Mouse (Mus musculus) kidney, adult 18-20 months (tissue): Measurements from ENCODE around the gene Olfr434.
"Not testable (repeated sequence)": the region's sequence is repeated elsewhere in the genome, so short reads cannot be mapped to it uniquely, and the experiment has no call there.

Experiments used
- DNase-seq: peaks from one replicate; pipeline ENCODE4 v3.0.0; 2021

The Olfr434 gene

DNA sequence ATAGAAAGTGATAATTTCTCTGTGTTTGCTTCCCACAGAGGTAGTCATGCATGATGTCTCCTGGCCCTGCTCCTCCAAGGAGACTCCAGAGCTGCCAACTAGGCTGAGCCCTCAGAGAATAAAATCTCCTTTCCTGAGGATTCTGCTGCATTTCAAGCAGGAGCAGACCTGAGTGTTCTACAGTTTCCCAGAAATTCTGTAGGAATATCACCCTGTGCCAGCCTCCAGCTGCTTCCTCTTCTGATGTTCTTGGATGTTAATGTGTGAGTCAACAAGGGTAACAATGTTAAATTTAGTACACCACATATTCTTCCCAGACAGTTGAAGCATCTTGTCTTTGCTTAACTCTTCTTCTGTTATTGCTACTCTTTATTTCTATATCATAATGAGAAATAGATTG lies at the start of gene Olfr434:
Gene Olfr434, plus strand, starts transcription at position 149 of the 400 bp plus-strand sequence.
- not testable (repeated sequence) for DNase-seq

DNA sequence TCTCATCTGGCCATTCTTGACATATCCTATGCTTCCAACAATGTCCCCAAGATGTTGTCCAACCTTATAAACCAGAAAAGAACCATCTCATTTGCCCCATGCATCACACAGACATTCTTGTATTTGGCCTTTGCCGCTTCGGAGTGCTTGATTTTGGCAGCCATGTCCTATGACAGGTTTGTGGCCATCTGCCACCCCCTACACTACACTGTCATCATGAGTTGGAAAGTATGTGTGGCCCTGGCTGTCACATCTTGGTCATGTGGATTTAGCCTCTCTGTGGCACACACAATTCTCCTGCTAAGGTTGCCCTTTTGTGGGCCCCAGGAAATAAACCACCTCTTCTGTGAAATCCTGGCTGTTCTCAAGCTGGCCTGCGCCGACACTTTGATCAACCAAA lies 45.6 kb upstream of the Olfr434 start:
- DNase-seq, result no peak

DNA sequence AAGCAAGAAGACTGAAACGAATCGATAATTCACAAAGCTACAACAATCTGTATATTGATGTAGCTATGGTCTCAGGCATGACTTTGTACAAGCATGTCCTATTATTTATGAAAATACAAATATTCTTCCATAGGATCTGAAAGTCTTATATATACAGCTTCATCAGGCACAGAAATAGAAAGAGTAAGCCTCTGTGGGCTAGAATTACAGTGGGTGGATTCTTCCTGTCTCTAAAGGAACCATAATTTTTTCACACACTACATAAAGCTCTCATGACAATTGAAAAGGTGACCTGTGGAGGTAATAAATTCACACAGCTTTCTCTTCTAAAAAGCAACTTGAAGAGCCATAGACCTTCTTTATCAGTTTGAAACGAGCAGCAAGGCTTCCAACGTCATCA lies 41.0 kb upstream of the Olfr434 start, which contains the start of gene Olfr13:
Gene Olfr13, plus strand, starts transcription at position 301 of the 400 bp plus-strand sequence.
- no peak for DNase-seq

DNA sequence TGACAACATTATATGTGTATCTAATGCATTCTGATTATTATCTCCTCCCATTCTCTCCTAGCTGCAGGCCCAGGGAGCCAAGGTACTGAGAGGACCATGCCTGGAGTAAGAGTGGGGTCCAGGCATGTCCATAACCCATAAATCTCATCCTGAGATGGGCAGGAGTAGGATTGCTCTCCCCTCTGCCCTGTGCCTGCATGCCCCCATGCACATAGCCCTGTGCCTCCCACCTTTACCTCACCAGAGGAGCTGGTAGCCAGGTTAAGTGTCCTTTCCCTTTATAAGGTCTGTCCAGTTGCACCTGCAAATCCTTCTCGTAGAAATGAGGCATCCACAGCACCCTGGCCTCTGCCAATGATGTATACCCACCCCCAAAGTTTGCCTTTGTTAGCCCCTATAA lies 34.7 kb upstream of the Olfr434 start:
- DNase-seq, result no peak

DNA sequence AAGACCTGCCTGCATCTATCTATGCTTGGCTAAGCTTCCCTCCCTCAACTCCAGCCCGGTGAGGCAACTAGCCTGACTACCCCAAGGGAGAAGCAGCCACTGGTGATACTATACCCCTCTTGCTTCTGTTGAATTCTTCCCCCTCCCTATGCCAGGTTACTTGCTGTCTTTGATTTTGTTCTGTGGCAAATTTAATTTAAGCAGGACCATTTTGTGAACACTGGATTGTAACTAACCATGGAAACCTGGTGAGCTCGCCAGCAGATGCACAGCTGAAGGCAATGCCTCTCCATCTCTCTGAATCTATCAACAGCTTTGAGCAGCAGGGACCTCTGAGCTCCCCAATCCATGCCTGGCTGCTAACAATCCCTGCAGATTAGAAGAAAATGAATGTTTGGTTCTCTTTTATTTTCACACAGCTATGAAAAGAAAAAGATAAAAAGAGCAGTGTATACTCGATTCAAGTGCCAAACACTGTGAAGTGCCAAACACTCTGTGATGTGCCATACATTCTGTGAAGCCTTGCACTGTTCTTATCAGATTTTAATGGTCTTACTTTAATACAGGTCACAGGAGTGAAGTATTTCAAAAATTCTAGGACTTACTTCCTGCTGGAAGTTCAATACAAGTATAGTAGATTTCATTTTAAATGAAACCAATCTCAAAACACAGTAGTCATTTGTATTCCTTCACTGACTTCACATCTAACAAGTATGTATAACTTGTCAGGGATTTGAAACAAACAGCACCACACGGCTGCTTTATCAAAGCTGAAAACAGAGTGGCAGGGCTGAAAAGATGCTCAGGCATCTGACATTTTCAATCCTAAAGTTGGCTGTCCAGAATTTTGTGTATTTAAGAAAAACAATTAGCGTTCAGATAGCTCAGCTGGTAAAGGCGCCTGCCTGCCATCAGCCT lies 34.0 kb upstream of the Olfr434 start:
- DNase-seq, result no peak

DNA sequence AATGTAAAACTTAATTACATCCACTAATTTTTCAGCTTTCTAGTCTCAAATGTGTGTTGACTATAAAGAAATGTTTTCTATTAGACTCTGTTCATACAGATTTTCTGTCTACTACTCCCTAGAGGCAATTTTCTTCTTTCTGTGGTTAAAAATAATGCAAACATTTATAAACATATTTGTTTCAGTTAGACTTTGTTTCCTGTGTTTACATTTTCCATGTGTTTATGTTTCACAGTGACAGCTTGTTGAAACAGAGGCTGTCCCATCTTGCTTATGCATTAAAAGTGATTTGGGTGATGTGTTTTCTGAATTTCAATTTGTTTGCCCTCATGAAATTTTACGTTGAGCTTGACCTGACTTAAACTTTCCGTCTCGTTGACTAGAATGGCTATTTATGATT lies 21.8 kb upstream of the Olfr434 start:
- DNase-seq, result no peak

DNA sequence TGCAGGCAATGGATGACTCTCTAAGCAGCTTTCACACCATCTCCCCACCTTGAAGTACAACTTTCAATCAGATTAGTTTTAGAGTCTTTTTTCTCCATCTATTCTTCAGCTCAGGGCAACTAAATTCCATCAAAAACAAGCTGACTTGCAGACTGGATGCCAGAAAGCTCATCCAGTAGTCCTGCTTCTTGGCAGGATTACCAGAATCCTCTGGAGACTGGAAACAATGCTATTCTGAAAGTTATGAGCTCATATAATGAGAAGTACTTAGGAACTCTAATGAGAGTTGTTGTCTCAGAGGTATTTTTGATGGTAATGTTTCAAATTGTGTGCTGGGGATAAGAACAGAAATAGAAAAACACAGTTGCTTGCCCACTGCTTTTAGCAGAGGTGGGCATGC lies 16.0 kb upstream of the Olfr434 start, which contains the start of gene Olfr435:
Gene Olfr435, plus strand, starts transcription at position 366 of the 400 bp plus-strand sequence.
- no peak for DNase-seq

DNA sequence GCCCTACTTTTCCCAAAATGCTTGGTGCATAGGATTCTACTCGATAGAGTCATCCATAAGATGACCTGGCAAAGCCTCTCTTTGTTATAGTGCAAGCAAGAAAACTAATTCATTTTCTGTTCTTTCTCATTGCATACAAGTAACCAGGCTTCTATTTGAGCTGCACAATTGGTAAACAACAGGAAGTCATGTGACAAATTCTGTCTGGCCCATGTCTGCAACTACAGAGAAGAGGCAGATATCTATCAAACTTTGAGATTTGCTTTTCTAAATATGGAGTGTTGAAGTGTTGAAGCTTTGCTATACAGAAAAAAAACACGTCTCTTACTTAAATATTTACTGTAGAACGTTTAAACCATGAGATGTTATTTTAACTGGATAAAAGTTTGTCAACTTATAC lies 14.7 kb upstream of the Olfr434 start:
- DNase-seq, result no peak

DNA sequence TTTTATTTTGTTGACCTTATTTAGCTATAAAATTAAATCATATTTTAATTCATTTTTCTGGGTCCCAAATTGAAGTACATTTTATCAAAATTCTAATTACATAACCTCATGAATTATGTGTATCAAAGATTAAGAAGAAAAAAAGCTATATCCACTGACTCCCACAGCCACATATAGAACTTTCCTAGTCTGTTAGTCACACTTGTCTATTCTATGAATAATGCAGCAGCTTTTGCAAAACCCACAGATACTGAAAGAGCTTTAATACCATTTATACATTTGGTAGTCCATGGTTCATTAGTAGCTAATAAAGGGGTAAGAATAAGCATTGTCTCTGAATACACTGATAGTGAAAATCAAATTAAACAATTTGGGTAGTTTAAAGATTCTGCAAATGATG lies 10.0 kb upstream of the Olfr434 start:
- DNase-seq, result no peak

DNA sequence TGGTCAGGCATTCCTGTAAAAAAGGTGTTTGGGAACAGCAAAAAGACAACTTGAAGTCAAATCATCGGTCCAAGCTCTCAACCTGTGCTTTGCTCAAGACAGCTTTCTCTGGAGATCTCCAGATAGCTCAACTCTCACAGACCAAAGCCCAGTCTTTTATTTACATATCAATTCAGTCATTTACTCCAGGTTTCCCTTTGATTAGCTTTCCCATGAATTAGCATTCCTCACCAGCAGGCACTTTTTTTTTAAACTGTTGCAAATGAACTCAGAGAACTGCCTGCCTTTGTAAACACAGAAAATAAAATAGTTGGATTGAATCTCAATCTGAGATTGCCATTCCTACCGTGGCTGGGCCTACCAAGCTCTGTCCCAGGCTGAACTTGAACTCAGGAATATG lies 7.5 kb upstream of the Olfr434 start:
- DNase-seq, result no peak

DNA sequence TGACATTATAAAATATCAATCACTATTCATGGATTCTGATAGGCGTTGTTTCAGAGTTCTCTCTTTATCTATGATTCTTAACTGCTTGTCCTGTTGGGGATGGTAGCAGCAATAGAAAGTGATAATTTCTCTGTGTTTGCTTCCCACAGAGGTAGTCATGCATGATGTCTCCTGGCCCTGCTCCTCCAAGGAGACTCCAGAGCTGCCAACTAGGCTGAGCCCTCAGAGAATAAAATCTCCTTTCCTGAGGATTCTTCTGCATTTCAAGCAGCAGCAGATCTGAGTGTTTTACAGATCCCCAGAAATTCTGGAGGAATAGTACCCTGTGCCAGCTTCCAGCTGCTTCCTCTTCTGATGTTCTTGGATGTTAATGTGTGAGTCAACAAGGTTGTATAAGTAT lies 18.4 kb downstream of the Olfr434 start, which contains the start of gene Olfr47:
Gene Olfr47, plus strand, starts transcription at position 275 of the 400 bp plus-strand sequence.
- not testable (repeated sequence) for DNase-seq

DNA sequence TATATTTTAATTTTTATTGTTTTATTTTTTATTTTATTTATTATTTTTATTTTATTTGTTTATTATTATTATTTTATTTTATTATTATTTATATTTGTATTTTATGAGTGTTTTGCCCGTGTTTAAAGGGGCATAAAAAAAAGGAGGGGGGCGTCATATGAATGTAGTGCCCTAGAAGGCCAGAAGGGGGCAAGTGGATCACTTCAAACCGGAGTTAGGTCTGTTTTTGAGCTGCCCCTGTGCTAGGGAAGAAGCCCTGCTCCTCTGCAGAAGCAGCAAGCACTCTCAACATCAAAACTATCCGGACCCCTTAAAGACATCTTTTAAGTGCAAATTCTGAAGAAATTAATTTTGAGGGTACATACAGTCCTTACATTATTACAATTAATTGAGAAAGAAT lies 29.2 kb downstream of the Olfr434 start:
- DNase-seq, result no peak

DNA sequence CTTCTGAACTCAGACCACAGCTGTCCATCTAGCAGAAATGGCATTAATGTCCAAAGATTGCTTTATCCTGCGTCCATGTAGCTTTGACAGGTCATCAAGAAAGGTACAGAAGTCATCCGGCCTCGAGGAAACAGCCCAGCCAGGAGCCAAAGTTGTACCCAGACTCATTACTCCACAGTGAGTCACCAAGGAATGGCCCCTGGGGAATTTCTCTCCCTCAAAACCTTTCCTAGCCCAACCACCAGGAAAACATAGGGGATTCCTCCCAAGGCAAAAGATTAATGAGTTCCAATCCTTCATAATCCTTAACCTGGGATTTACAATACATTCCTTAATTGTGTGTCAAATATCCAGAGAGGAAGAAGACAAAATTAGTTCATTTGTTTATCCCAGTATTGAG lies 34.6 kb downstream of the Olfr434 start:
- DNase-seq, result no peak

DNA sequence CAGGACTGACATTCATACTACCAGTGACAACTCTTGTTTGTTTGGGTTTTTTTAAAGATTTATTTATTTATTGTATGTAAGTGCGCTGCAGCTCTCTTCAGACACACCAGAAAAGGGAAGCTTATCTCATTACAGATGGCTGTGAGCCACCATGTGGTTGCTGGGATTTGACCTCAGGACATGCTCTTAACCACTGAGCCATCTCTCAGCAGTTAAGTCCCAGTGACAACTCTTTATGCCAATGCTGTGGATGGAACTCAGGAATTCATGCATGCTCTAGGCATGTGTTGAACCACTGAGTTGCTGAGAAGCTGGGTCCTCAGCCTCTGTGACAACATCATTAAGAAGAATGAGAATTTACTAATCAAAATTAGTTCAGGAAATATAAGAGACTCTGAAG lies 40.2 kb downstream of the Olfr434 start:
- DNase-seq, result no peak

DNA sequence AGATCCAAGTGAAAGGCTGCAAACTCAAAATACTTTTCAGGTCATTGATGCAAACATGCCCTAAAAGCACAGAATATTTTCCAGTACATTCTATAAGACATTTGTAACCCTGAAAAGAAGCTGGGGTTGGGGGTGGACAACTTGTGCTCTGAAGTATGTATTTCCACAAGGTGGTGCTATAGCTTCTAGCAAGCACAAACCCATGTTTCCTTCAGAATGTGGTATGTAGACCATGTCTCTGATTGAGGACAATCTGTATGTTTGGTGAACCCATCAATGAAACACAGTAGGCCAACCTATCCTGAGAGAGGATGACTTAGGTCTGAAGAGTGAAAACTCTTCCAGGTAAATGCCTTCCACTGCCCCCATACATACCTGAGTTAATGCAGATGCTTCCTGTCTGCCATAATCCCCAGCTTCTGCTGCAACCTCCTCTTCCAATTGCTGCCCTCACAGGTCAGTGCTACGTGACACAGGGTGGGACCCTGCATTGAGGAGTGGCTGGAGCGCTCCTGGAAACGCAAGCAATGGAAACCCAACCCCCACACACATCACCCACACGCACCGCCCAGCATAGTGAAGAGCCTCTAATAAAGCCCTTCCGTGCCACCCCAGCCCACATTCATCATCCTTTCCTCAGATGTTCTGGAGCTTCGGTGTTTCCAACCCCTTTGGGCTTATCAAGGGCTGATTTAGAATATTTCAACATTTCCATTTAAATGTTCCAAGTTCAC lies 41.5 kb downstream of the Olfr434 start:
- peak; percentile 11 for DNase-seq

DNA sequence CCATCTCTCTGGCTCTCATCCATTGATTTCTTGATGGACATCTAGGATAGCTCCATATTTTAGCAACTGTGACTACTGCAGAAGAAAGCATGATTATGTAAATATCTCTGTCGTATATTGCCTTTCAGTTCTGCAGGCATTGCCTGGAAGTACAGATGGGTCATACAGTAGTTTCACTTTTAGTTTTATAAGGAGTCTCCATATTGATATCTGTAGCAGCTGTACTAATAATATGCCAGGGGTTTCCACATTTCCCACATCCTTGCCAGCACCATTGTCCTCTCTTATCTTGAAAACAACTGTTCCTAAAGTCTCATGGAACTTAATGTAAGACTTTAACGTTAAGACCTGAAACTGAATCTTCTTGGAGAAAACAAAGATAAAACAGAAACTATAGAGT lies 47.9 kb downstream of the Olfr434 start:
- DNase-seq, result no peak

DNA sequence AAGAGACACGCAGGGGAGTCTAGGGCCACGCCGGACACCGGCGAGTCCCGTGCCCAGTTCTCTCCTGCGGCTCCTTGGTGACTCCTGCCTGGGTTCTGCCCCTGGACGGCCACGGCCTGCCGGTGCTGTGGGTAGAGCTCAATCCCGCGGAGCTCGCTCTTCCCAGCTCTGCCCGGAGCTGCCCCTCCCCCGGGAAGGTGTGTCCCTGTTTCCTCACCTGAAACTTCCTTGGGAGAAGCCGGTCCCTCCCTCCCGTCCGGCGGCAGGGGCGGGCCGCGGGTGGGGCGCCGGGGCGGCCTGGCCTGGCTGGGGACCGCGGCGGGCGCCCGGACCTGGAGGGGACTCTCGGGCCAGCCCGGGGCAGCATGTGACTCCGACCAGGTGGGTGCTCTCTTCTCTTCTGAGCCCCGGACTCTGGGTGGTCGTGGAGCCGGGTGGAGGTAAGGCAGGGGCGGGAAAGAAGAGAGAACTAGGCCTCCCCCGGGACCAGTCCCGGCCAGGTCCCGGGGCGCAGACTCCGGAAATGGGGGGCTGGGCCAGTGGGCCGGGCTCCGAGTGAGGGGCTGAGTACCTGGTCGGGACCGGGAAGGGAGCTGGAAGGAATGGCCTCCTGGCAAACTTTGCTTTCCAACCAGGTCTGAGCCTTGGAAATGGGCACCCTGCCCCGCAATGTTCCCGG lies 52.7 kb downstream of the Olfr434 start, which contains the start of gene Arhgef5:
Gene Arhgef5, plus strand, starts transcription at position 220 of the 679 bp plus-strand sequence.
- DNase-seq, result peak; percentile 91

DNA sequence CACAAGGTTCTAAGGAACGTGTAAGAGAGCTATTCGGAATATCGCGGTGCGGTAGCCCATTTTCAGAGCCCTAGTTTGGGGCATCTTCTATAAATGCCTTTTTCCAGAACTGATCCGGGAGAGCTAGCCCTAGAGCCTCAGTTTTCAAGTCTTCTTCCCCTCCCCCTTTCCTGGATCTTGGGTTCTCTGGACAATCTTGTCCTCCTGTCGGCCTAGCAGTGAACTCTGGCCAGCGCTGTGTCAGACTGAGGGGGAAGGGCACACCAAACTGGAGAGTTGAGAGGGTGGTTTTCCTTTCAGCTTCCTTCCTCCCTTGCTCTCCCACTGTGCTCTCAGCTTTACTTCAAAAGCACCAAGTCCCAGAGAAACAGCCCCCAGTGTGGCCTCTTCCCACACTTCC lies 53.5 kb downstream of the Olfr434 start:
- DNase-seq, result peak; percentile 62
